Mouse (Mus musculus) liver, embryonic 11.5 days (tissue): Measurements from ENCODE around the gene Ssbp3. TPM values are rescaled to one million over a fixed set of nuclear protein-coding genes. Genes with fewer than 3 reads are reported as not detected.

Experiments
- ATAC-seq: fragments of 200-750 bp; cut with Nextera tagmentation; replicated peaks from 2 replicates; pipeline ENCODE4 v1.8.0; 2017; ENCODE audit warnings: moderate number of reproducible peaks, mild to moderate bottlenecking, moderate TSS enrichment, moderate library complexity; ENCODE audit not compliant: low FRiP score
- DNase-seq: peaks from one replicate; pipeline ENCODE4 v3.0.0-alpha.2; 2017; ENCODE audit warnings: low spot score
- H3K27ac ChIP-seq: fragments of 300-500 bp; sonication (generic); 2 replicates; pipeline ENCODE4 v1.5.1; 2014; ENCODE audit warnings: mild to moderate bottlenecking, low read depth, low read length, control low read depth
- H3K27me3 ChIP-seq: fragments of 300-500 bp; sonication (generic); replicated peaks from 2 replicates; pipeline ENCODE4 v1.6.1; 2014; ENCODE audit warnings: low read length, mixed read lengths; ENCODE audit not compliant: control insufficient read depth, insufficient read depth
- H3K36me3 ChIP-seq: fragments of 300-500 bp; sonication (generic); 2 replicates; pipeline ENCODE4 v1.6.1; 2014; ENCODE audit warnings: mild to moderate bottlenecking, low read length, moderate library complexity, mixed read lengths; ENCODE audit not compliant: control insufficient read depth, insufficient read depth
- H3K4me1 ChIP-seq: fragments of 300-500 bp; sonication (generic); replicated peaks from 2 replicates; pipeline ENCODE4 v1.6.1; 2014; ENCODE audit warnings: low read length, mixed read lengths; ENCODE audit not compliant: control insufficient read depth, insufficient read depth
- H3K4me2 ChIP-seq: fragments of 300-500 bp; sonication (generic); 2 replicates; pipeline ENCODE4 v1.6.1; 2014; ENCODE audit warnings: mild to moderate bottlenecking, control low read depth, moderate library complexity
- H3K4me3 ChIP-seq: fragments of 300-500 bp; sonication (generic); 2 replicates; pipeline ENCODE4 v1.5.1; 2014; ENCODE audit warnings: low read depth, low read length, control low read depth
- H3K9ac ChIP-seq: fragments of 300-500 bp; sonication (generic); 2 replicates; pipeline ENCODE4 v1.6.1; 2014; ENCODE audit warnings: low read depth, low read length, control low read depth
- H3K9me3 ChIP-seq: fragments of 300-500 bp; sonication (generic); 2 replicates; pipeline ENCODE4 v1.6.1; 2016; ENCODE audit warnings: low read length, inconsistent platforms, mixed read lengths; ENCODE audit not compliant: control insufficient read depth
- WGBS: fragments of 180-500 bp; shearing (Covaris S2); extraction: QIAGEN DNeasy Blood & Tissue Kit; methylation state at CpG from one replicate; pipeline ENCODE4 v1.1.7; 2014; 5-methylcytosine and 5-hydroxymethylcytosine counted together
- polyA plus RNA-seq: library from polyadenylated mRNA; unstranded; fragments of >200 nt; fragmentation: Nextera tagmentation; extraction: Ambion mirVana; gene quantifications from 2 replicates; pipeline ENCODE4 v1.2.1, GENCODE M21; 2014

The Ssbp3 gene
- polyA plus RNA-seq, 1 experiment from 2014 or later = 89.0 TPM

DNA sequence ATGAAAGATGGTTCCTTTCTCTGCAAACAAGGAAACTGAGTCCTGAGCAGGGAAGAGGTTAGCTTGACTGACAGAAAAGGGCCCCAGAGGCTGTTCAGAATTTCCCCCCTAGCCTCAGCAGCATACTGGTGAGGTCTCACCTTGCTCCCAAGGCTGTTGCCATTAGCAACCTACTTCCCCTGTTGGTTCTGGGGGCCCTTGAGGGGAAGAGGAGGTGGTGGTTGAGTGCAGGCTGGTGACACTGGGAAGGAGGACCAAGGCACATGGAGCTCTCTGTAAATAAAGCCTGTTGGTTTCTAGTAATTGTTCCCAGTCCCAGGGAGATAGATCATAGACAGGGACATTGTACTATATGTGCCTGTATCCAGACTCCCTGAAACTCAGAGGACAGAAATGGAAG is 31.0 kb downstream of the Ssbp3 start:
- ATAC-seq (no peak), DNase-seq (no peak)
- H3K4me3 ChIP-seq = no peak overlapping the region
- H3K4me1 ChIP-seq = peaks cover 62% of the 10 kb centered on the region
- H3K4me2 ChIP-seq = no peak overlapping the region
- no peak overlapping the region for H3K9ac ChIP-seq
- H3K36me3 ChIP-seq = no peaks in the 10 kb centered on the region; the same call in 1 of the 2 replicates
- H3K9me3 ChIP-seq = no peaks in the 10 kb centered on the region
- no peak overlapping the region for H3K27ac ChIP-seq
- no peaks in the 10 kb centered on the region for H3K27me3 ChIP-seq

- H3K36me3 ChIP-seq = no peaks in the 10 kb centered on the region; the same call in 1 of the 2 replicates
- no peak overlapping the region for H3K4me2 ChIP-seq
- no peaks in the 10 kb centered on the region for H3K9me3 ChIP-seq
- peaks cover 55% of the 10 kb centered on the region for H3K4me1 ChIP-seq
- WGBS = 87% methylated on average over 4 of the region's 4 CpGs
- no peaks in the 10 kb centered on the region for H3K27me3 ChIP-seq
- ATAC-seq (no peak), DNase-seq (no peak)
- no peak overlapping the region for H3K9ac ChIP-seq
- no peak overlapping the region for H3K27ac ChIP-seq
- H3K4me3 ChIP-seq = no peak overlapping the region
These were observed 32.0 kb downstream of the Ssbp3 start for GRCm38 (mm10) chr4:106942491-106942890.

DNA sequence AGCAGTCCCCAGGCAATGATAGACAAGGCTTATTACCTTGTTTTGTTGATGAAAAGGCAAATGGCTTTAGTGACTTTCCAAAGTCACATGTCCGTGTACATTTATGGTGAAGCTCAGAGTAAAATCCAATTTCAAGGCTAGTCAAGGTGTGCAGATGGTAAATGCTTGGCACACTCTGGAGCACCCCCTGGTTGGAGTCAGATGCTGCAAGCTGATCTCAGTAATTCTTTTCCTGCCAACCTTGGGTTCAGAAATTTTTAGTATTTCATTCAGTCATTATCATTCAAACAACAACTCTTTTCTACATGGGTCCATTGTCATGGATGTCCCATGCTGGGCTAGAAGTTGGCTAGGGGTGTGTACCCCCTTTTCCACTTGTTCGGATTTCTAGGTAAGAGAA is 33.1 kb downstream of the Ssbp3 start:
- Histone ChIP-seq H3K9me3 (no peaks in the 10 kb centered on the region), H3K4me1 (peaks cover 52% of the 10 kb centered on the region), H3K27me3 (no peaks in the 10 kb centered on the region), H3K4me3 (no peak overlapping the region), H3K9ac (no peak overlapping the region), H3K36me3 (no peaks in the 10 kb centered on the region), H3K4me2 (no peak overlapping the region), H3K27ac (no peak overlapping the region)
- WGBS = 92% methylated on average over 2 of the region's 2 CpGs
- ATAC-seq (no peak), DNase-seq (no peak)

DNA sequence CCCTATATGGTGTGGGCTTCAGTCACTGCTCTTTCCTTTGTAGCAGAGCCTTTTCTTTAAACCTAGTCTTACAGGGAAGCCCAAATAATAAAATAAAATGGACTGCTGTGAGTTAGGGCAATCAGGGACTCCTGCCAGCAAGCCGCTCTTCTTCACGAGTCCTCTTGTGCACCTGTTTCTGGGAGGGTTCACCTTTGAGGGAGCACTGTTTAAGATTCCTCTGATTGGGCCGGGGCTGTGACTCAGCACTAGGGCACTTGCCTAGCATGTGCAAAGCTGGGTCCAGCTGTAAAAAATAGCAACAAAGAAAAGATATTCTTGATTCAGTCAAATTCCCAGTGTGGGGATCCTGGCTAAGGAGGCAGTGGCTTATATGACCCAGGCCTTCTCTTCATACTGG is 34.4 kb downstream of the Ssbp3 start:
- Histone ChIP-seq H3K4me2 (no peak overlapping the region), H3K36me3 (no peaks in the 10 kb centered on the region), H3K27ac (no peak overlapping the region), H3K4me3 (no peak overlapping the region), H3K9me3 (no peaks in the 10 kb centered on the region), H3K4me1 (peaks cover 52% of the 10 kb centered on the region), H3K27me3 (no peaks in the 10 kb centered on the region), H3K9ac (no peak overlapping the region)
- DNase-seq (no peak), ATAC-seq (no peak)
- 70% methylated on average over 3 of the region's 3 CpGs for WGBS

DNA sequence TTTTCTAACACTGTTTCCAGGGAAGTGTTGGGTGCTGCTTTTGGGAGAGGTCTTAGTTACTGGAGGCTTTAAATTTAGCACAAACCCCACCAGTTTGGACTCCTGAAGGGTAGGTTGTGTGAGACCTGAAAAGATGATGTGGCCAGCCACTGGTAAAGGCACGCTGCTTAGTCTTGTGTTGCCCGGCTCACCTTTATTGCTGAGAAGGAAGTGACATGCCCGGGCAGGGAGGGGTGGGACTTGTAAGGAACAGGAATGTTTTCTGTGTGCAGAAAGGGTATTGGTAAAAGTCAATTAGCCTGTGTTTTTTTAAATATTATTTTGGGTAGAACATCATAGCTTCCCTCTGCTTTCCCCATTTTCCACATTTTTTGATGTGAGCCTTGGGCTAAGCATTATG is 37.2 kb downstream of the Ssbp3 start:
- H3K4me1 ChIP-seq = peaks cover 35% of the 10 kb centered on the region
- no peak overlapping the region for H3K27ac ChIP-seq
- H3K9ac ChIP-seq = no peak overlapping the region
- ATAC-seq (no peak), DNase-seq (no peak)
- no peaks in the 10 kb centered on the region for H3K27me3 ChIP-seq
- 78% methylated on average over 3 of the region's 3 CpGs for WGBS
- H3K9me3 ChIP-seq = no peaks in the 10 kb centered on the region
- no peaks in the 10 kb centered on the region for H3K36me3 ChIP-seq
- H3K4me3 ChIP-seq = no peak overlapping the region
- H3K4me2 ChIP-seq = no peak overlapping the region

- H3K9me3 ChIP-seq = no peaks in the 10 kb centered on the region
- H3K27ac ChIP-seq = no peak overlapping the region
- DNase-seq = no peak
- H3K27me3 ChIP-seq = no peaks in the 10 kb centered on the region
- no peak for ATAC-seq
- H3K4me2 ChIP-seq = no peak overlapping the region
- peaks cover under 1% of the 10 kb centered on the region; the same call in 1 of the 2 replicates for H3K36me3 ChIP-seq
- no peak overlapping the region for H3K4me3 ChIP-seq
- H3K4me1 ChIP-seq = peaks cover 33% of the 10 kb centered on the region
- H3K9ac ChIP-seq = no peak overlapping the region
- WGBS = 79% methylated on average over 7 of the region's 7 CpGs
These were observed 38.0 kb downstream of the Ssbp3 start for GRCm38 (mm10) chr4:106948546-106948945.

DNA sequence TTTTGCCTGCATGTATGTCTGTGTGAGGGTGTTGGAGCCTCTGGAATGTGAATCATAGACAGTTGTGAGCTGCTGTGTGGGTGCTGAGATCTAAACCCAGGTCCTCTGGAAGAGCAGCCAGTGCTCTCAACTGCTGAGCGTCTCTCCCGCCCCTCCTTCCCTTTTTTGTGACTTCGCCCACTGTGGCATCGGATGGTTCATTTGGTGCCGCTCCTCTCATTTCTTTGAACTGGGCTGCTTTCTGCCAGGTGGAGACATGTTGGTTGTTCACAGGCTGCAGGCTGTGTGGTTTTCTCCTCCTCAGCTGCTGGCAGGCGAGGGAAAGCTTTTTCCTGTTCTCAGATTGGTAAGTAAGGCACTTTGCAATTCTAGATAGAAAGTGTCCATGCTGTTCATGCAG is 38.7 kb downstream of the Ssbp3 start:
- Histone ChIP-seq H3K27me3 (no peaks in the 10 kb centered on the region), H3K4me2 (no peak overlapping the region), H3K9ac (no peak overlapping the region), H3K4me3 (no peak overlapping the region), H3K9me3 (no peaks in the 10 kb centered on the region), H3K27ac (no peak overlapping the region), H3K4me1 (peaks cover 39% of the 10 kb centered on the region), H3K36me3 (peaks cover 3% of the 10 kb centered on the region; the same call in 1 of the 2 replicates)
- DNase-seq (no peak), ATAC-seq (no peak)
- WGBS = 43% methylated on average over 6 of the region's 6 CpGs

GRCm38 (mm10) chr4:106950801-106951200 is 40.3 kb downstream of the Ssbp3 start:
- Histone ChIP-seq H3K36me3 (peaks cover 5% of the 10 kb centered on the region; the same call in 1 of the 2 replicates), H3K9me3 (no peaks in the 10 kb centered on the region), H3K9ac (no peak overlapping the region), H3K4me1 (peaks cover 47% of the 10 kb centered on the region), H3K27ac (no peak overlapping the region), H3K4me3 (no peak overlapping the region), H3K27me3 (no peaks in the 10 kb centered on the region), H3K4me2 (no peak overlapping the region)
- DNase-seq = no peak
- WGBS = 79% methylated on average over 4 of the region's 4 CpGs
- no peak for ATAC-seq

GRCm38 (mm10) chr4:106951455-106951854 is 41.0 kb downstream of the Ssbp3 start:
- 30% methylated on average over 4 of the region's 4 CpGs for WGBS
- no peaks in the 10 kb centered on the region for H3K9me3 ChIP-seq
- H3K4me1 ChIP-seq = peaks cover 51% of the 10 kb centered on the region
- no peak overlapping the region for H3K9ac ChIP-seq
- no peaks in the 10 kb centered on the region for H3K27me3 ChIP-seq
- ATAC-seq (no peak), DNase-seq (no peak)
- H3K4me2 ChIP-seq = no peak overlapping the region
- no peak overlapping the region for H3K4me3 ChIP-seq
- H3K36me3 ChIP-seq = peaks cover 5% of the 10 kb centered on the region; the same call in 1 of the 2 replicates
- no peak overlapping the region for H3K27ac ChIP-seq
